ENCODE assay signal across 18 mouse cellular contexts in genomic region chr17:48272158-48272557, GRCm38 (mm10). TPM values are rescaled to one million over a fixed set of nuclear protein-coding genes. Genes with fewer than 3 reads are reported as not detected.
DNase-seq lines count a peak whose midpoint lies in the region; ATAC-seq lines count a peak whose summit lies in the region.
"Had no signal": no experiment of that assay in that cellular context is flagged by ENCODE, and none has a peak within 500 bp of the region (broad histone marks: within the 10 kb centered on the region; RNA-seq: fewer than 3 reads in every experiment).

No protein-coding gene starts in this region.

- no peaks in the 10 kb centered on the region for H3K9me3 ChIP-seq in heart, embryonic 11.5 days (replicated peaks; ENCODE audit: control insufficient read depth, low read length)
- no peaks in the 10 kb centered on the region for H3K9me3 ChIP-seq in hindbrain, embryonic 16.5 days (ENCODE audit: control insufficient read depth, low read length)
- H3K9me3 ChIP-seq: forebrain, embryonic 12.5 days had no signal

- H3K27ac ChIP-seq in heart, embryonic 11.5 days (ENCODE audit: low read depth, low read length) = peak overlapping the region; percentile 82
- no peak overlapping the region for H3K27ac ChIP-seq in hindbrain, embryonic 16.5 days (ENCODE audit: low read depth, low read length)
- H3K27ac ChIP-seq: forebrain, embryonic 12.5 days had no signal

- WGBS in heart, embryonic 11.5 days (ENCODE audit: insufficient replicate concordance) = 44% methylated on average over 5 of the region's 5 CpGs
- 85% methylated on average over 5 of the region's 5 CpGs for WGBS in hindbrain, embryonic 16.5 days

- no peak overlapping the region for H3K9ac ChIP-seq in heart, embryonic 11.5 days (ENCODE audit: low read depth, low read length)
- H3K9ac ChIP-seq in hindbrain, embryonic 16.5 days (ENCODE audit: low read depth, low read length) = no peak overlapping the region
- H3K9ac ChIP-seq: forebrain, embryonic 12.5 days had no signal

- no peak for DNase-seq in heart, postnatal 14 days
- peak; percentile 89 for DNase-seq in c-Kit-negative CD71-positive TER-119-positive erythroid progenitor cells, embryonic 14.5 days (ENCODE audit: low read depth, low spot score)
- DNase-seq in liver = peak; percentile 91
- DNase-seq in kidney, adult 9 months = no peak
- DNase-seq in adrenal gland, adult 2 months = no peak
- DNase-seq: cerebellum, adult 9-10 months; gastrocnemius, postnatal 14 days; kidney, postnatal 4 days; thymus, adult 2 months had no signal

- peak; percentile 78 for ATAC-seq in heart, embryonic 11.5 days (replicated peaks; ENCODE audit: insufficient number of reproducible peaks, low FRiP score, low TSS enrichment)
- ATAC-seq in megakaryocyte-erythroid progenitor cell, adult 5-6 weeks (replicated peaks; ENCODE audit: low FRiP score, low TSS enrichment, poor library complexity, severe bottlenecking) = peak; percentile 87
- ATAC-seq in hindbrain, embryonic 16.5 days = no peak
- ATAC-seq: inflammation-experienced regulatory T-cells, adult 6 months had no signal

- H3K4me1 ChIP-seq in heart, embryonic 11.5 days (ENCODE audit: control insufficient read depth, insufficient read depth, low read length) = no peaks in the 10 kb centered on the region
- H3K4me1 ChIP-seq in hindbrain, embryonic 16.5 days (ENCODE audit: control insufficient read depth, insufficient read depth, low read depth, low read length) = no peaks in the 10 kb centered on the region
- H3K4me1 ChIP-seq: forebrain, embryonic 12.5 days had no signal

- no peaks in the 10 kb centered on the region for H3K36me3 ChIP-seq in heart, embryonic 11.5 days (ENCODE audit: control insufficient read depth, insufficient read depth, low read length)
- no peaks in the 10 kb centered on the region for H3K36me3 ChIP-seq in hindbrain, embryonic 16.5 days (ENCODE audit: control insufficient read depth, insufficient read depth, low read length)
- H3K36me3 ChIP-seq: forebrain, embryonic 12.5 days had no signal

- 0 out of 2 replicates have a peak overlapping the region, but pooled peaks have one; percentile 19 for H3K4me3 ChIP-seq in heart, embryonic 11.5 days (ENCODE audit: low read depth, low read length)
- H3K4me3 ChIP-seq in hindbrain, embryonic 16.5 days (ENCODE audit: low read length) = no peak overlapping the region
- H3K4me3 ChIP-seq: forebrain, embryonic 12.5 days; myocyte had no signal

- peak overlapping the region; percentile 40 for H3K4me2 ChIP-seq in heart, embryonic 11.5 days
- H3K4me2 ChIP-seq in hindbrain, embryonic 16.5 days (ENCODE audit: low read length) = no peak overlapping the region
- H3K4me2 ChIP-seq: forebrain, embryonic 12.5 days had no signal

- intact Hi-C loops in heart, postnatal 14 days (cut with DNase I) = loop anchor here (5.0 kb wide), 1 partner anchor 330 kb away; no protein-coding TSS in a partner anchor

- H3K27me3 ChIP-seq in heart, embryonic 11.5 days (ENCODE audit: control insufficient read depth, insufficient read depth, low read length) = 0 out of 2 replicates have a peak, but pooled peaks cover 3% of the 10 kb centered on the region
- H3K27me3 ChIP-seq in hindbrain, embryonic 16.5 days (replicated peaks; ENCODE audit: control insufficient read depth, insufficient read depth, low read length) = no peaks in the 10 kb centered on the region

RNA-seq across cellular contexts. Expression of gene Treml4, which starts 8.1 kb away (rescaled TPM):
- 0.69 and 0.79 TPM in 2 replicates for polyA plus RNA-seq in heart, embryonic 11.5 days (2014; fragmentation: Nextera tagmentation; extraction: Ambion mirVana)
- under 1 TPM in 1 of 2 experiments, not detected in 1; 0.29 TPM for total RNA-seq in heart, postnatal 14 days (2021)
- total RNA-seq in megakaryocyte-erythroid progenitor cell, adult 5-6 weeks (2014; fragmentation: Nextera tagmentation) = not detected in 2 replicates
- total RNA-seq in megakaryocyte-erythroid progenitor cell, adult 5-6 weeks (2017) = 0.46 TPM in 1 of 2 replicates, not detected in the other
- 1 to 10 TPM in 1 of 2 experiments, under 1 TPM in 1; 0.23 to 1.2 TPM for total RNA-seq in adrenal gland, adult 2 months (2021)
- 1.0 and 1.3 TPM in 2 replicates for polyA plus RNA-seq in adrenal gland, adult 2 months (2012; rRNA removed)
- polyA plus RNA-seq in hindbrain, embryonic 16.5 days (2015; fragmentation: Nextera tagmentation; extraction: Ambion mirVana) = 0.17 and 0.59 TPM in 2 replicates
- total RNA-seq: gastrocnemius, postnatal 14 days had no signal
- polyA plus RNA-seq: myocyte had no signal

RNA-seq across cellular contexts. Expression of gene Trem3, which starts 24.6 kb away (rescaled TPM):
- not detected in 2 replicates for polyA plus RNA-seq in heart, embryonic 11.5 days (2014; fragmentation: Nextera tagmentation; extraction: Ambion mirVana)
- total RNA-seq in heart, postnatal 14 days (2021) = not detected
- 3.8 TPM in 1 of 2 replicates, not detected in the other for total RNA-seq in megakaryocyte-erythroid progenitor cell, adult 5-6 weeks (2014; fragmentation: Nextera tagmentation)
- total RNA-seq in megakaryocyte-erythroid progenitor cell, adult 5-6 weeks (2017) = 0.84 TPM in 1 of 2 replicates, not detected in the other
- total RNA-seq in adrenal gland, adult 2 months (2021) = under 1 TPM in 1 of 2 experiments, not detected in 1; 0.48 TPM
- polyA plus RNA-seq in adrenal gland, adult 2 months (2012; rRNA removed) = not detected in 2 replicates
- polyA plus RNA-seq in hindbrain, embryonic 16.5 days (2015; fragmentation: Nextera tagmentation; extraction: Ambion mirVana) = not detected in 2 replicates
- total RNA-seq: gastrocnemius, postnatal 14 days; heart, postnatal 25 days; left cerebral cortex, adult 18-20 months; liver, adult 2 months had no signal
- polyA plus RNA-seq: forebrain, embryonic 12.5 days; inflammation-experienced regulatory T-cells, adult 6 months had no signal

RNA-seq across cellular contexts. Expression of gene Treml2, which starts 27.1 kb away (rescaled TPM):
- 0.66 and 0.79 TPM in 2 replicates for polyA plus RNA-seq in heart, embryonic 11.5 days (2014; fragmentation: Nextera tagmentation; extraction: Ambion mirVana)
- total RNA-seq in heart, postnatal 14 days (2021) = under 1 TPM; 0.53 to 1.00 TPM
- 39.3 and 64.8 TPM in 2 replicates for total RNA-seq in megakaryocyte-erythroid progenitor cell, adult 5-6 weeks (2014; fragmentation: Nextera tagmentation)
- total RNA-seq in megakaryocyte-erythroid progenitor cell, adult 5-6 weeks (2017) = 23.7 and 37.2 TPM in 2 replicates
- total RNA-seq in adrenal gland, adult 2 months (2021) = under 1 TPM; 0.20 to 0.38 TPM
- 0.26 and 0.42 TPM in 2 replicates for polyA plus RNA-seq in adrenal gland, adult 2 months (2012; rRNA removed)
- polyA plus RNA-seq in hindbrain, embryonic 16.5 days (2015; fragmentation: Nextera tagmentation; extraction: Ambion mirVana) = 0.27 TPM in 1 of 2 replicates, not detected in the other
- polyA plus RNA-seq: myocyte had no signal

RNA-seq across cellular contexts. Expression of gene Trem1, which starts 39.6 kb away (rescaled TPM):
- 0.13 and 0.20 TPM in 2 replicates for polyA plus RNA-seq in heart, embryonic 11.5 days (2014; fragmentation: Nextera tagmentation; extraction: Ambion mirVana)
- under 1 TPM; 0.10 to 0.15 TPM for total RNA-seq in heart, postnatal 14 days (2021)
- total RNA-seq in megakaryocyte-erythroid progenitor cell, adult 5-6 weeks (2014; fragmentation: Nextera tagmentation) = not detected in 2 replicates
- total RNA-seq in megakaryocyte-erythroid progenitor cell, adult 5-6 weeks (2017) = 0.27 and 0.94 TPM in 2 replicates
- under 1 TPM; 0.17 to 0.24 TPM for total RNA-seq in adrenal gland, adult 2 months (2021)
- not detected in 2 replicates for polyA plus RNA-seq in adrenal gland, adult 2 months (2012; rRNA removed)
- polyA plus RNA-seq in hindbrain, embryonic 16.5 days (2015; fragmentation: Nextera tagmentation; extraction: Ambion mirVana) = not detected in 2 replicates
- total RNA-seq: gastrocnemius, postnatal 14 days; heart, postnatal 25 days; left cerebral cortex, adult 18-20 months; liver, adult 2 months had no signal
- polyA plus RNA-seq: forebrain, embryonic 12.5 days; inflammation-experienced regulatory T-cells, adult 6 months; liver, adult 2 months; myocyte had no signal

RNA-seq across cellular contexts. Expression of gene B430306N03Rik, which starts 43.8 kb away (rescaled TPM):
- 0.30 TPM in 1 of 2 replicates, not detected in the other for polyA plus RNA-seq in heart, embryonic 11.5 days (2014; fragmentation: Nextera tagmentation; extraction: Ambion mirVana)
- total RNA-seq in heart, postnatal 14 days (2021) = under 1 TPM; 0.10 to 0.20 TPM
- total RNA-seq in megakaryocyte-erythroid progenitor cell, adult 5-6 weeks (2014; fragmentation: Nextera tagmentation) = 0.12 TPM in 1 of 2 replicates, not detected in the other
- 0.28 TPM in 1 of 2 replicates, not detected in the other for total RNA-seq in megakaryocyte-erythroid progenitor cell, adult 5-6 weeks (2017)
- under 1 TPM; 0.14 to 0.43 TPM for total RNA-seq in adrenal gland, adult 2 months (2021)
- polyA plus RNA-seq in adrenal gland, adult 2 months (2012; rRNA removed) = 0.10 and 0.19 TPM in 2 replicates
- polyA plus RNA-seq in hindbrain, embryonic 16.5 days (2015; fragmentation: Nextera tagmentation; extraction: Ambion mirVana) = 0.06 and 0.14 TPM in 2 replicates
- polyA plus RNA-seq: forebrain, embryonic 12.5 days; myocyte had no signal

Comparison
In these comparisons a context has a peak if more than half of its experiments do, and no peak if none do; other contexts are left out.
1. DNase-seq: peak in c-Kit-negative CD71-positive TER-119-positive erythroid progenitor cells, embryonic 14.5 days (single experiment) and liver (single experiment); none in heart, postnatal 14 days (0 of 2), kidney, adult 9 months (single experiment) and adrenal gland, adult 2 months (single experiment).
2. RNA of gene Treml2, which starts 27.1 kb away (total RNA-seq): 23.7 to 64.8 TPM in megakaryocyte-erythroid progenitor cell, adult 5-6 weeks; 0.53 to 1.00 TPM in heart, postnatal 14 days and 0.20 to 0.38 TPM in adrenal gland, adult 2 months; every median in the first group is over 10 times any median in the second.